Mouse (Mus musculus) liver, embryonic 13.5 days (tissue): ENCODE data around the gene Rem2. TPM values are rescaled to one million over a fixed set of nuclear protein-coding genes. Genes with fewer than 3 reads are reported as not detected.

Experiments
- ATAC-seq: fragments of 200-750 bp; cut with Nextera tagmentation; 2 replicates; pipeline ENCODE4 v1.8.0; 2017; ENCODE audit warnings: low read depth, mild to moderate bottlenecking, moderate number of reproducible peaks, moderate library complexity
- DNase-seq: peaks from one replicate; pipeline ENCODE4 v3.0.0; 2022
- H3K27ac ChIP-seq: fragments of 300-500 bp; sonication (generic); 2 replicates; pipeline ENCODE4 v1.5.1; 2015; ENCODE audit warnings: moderate library complexity, mild to moderate bottlenecking, inconsistent platforms
- H3K27me3 ChIP-seq: fragments of 300-500 bp; sonication (generic); 2 replicates; pipeline ENCODE4 v1.6.1; 2015; ENCODE audit warnings: mild to moderate bottlenecking, inconsistent platforms
- H3K36me3 ChIP-seq: fragments of 300-500 bp; sonication (generic); 2 replicates; pipeline ENCODE4 v1.6.1; 2015; ENCODE audit warnings: mild to moderate bottlenecking, inconsistent platforms
- H3K4me1 ChIP-seq: fragments of 300-500 bp; sonication (generic); replicated peaks from 2 replicates; pipeline ENCODE4 v1.6.1; 2015; ENCODE audit warnings: inconsistent platforms
- H3K4me2 ChIP-seq: fragments of 300-500 bp; sonication (generic); 2 replicates; pipeline ENCODE4 v1.6.1; 2015; ENCODE audit warnings: inconsistent platforms, mild to moderate bottlenecking, moderate library complexity
- H3K4me3 ChIP-seq: fragments of 300-500 bp; sonication (generic); replicated peaks from 2 replicates; pipeline ENCODE4 v1.5.1; 2015; ENCODE audit warnings: mild to moderate bottlenecking, inconsistent platforms
- H3K9ac ChIP-seq: fragments of 300-500 bp; sonication (generic); 2 replicates; pipeline ENCODE4 v1.6.1; 2015; ENCODE audit warnings: mild to moderate bottlenecking, inconsistent platforms
- H3K9me3 ChIP-seq: fragments of 300-500 bp; sonication (generic); replicated peaks from 2 replicates; pipeline ENCODE4 v1.6.1; 2016; ENCODE audit warnings: inconsistent platforms
- WGBS: fragments of 180-500 bp; shearing (Covaris S2); methylation state at CpG from one replicate; pipeline ENCODE4 v1.1.7; 2015; ENCODE audit not compliant: insufficient replicate concordance; 5-methylcytosine and 5-hydroxymethylcytosine counted together
- polyA plus RNA-seq: library from polyadenylated mRNA; unstranded; fragments of >200 nt; fragmentation: Nextera tagmentation; extraction: Ambion mirVana; gene quantifications from 2 replicates; pipeline ENCODE4 v1.2.1, GENCODE M21; 2015

The Rem2 gene
- polyA plus RNA-seq, 1 experiment from 2014 or later: 0.06 TPM

- 19% methylated on average over 17 of the region's 17 CpGs for WGBS
- Histone ChIP-seq H3K9ac (peak overlapping the region; percentile 77), H3K36me3 (peaks cover 29% of the 10 kb centered on the region), H3K9me3 (no peaks in the 10 kb centered on the region), H3K27me3 (peaks cover 61% of the 10 kb centered on the region), H3K4me2 (peak overlapping the region; percentile 69), H3K4me3 (peak overlapping the region; percentile 66), H3K4me1 (peaks cover 62% of the 10 kb centered on the region), H3K27ac (peak overlapping the region; percentile 80)
- ATAC-seq (no peak), DNase-seq (no peak)
These were observed 42.8 kb upstream of the Rem2 start for GRCm38 (mm10) chr14:54432837-54433830.

GRCm38 (mm10) chr14:54433941-54434531 lies 41.9 kb upstream of the Rem2 start:
- Histone ChIP-seq H3K9me3 (no peaks in the 10 kb centered on the region), H3K27me3 (peaks cover 61% of the 10 kb centered on the region), H3K4me2 (peak overlapping the region; percentile 69), H3K4me1 (peaks cover 54% of the 10 kb centered on the region), H3K9ac (0 out of 2 replicates have a peak overlapping the region, but pooled peaks have one; percentile 77), H3K36me3 (peaks cover 26% of the 10 kb centered on the region), H3K4me3 (peak overlapping the region; percentile 66), H3K27ac (peak overlapping the region; percentile 30)
- ATAC-seq (peak; percentile 48), DNase-seq (no peak)
- 48% methylated on average over 12 of the region's 12 CpGs for whole genome bisulfite sequencing

GRCm38 (mm10) chr14:54435194-54435918 lies 40.5 kb upstream of the Rem2 start:
- ATAC-seq: no peak
- H3K36me3 ChIP-seq: peaks cover 26% of the 10 kb centered on the region
- 69% methylated on average over 11 of the region's 11 CpGs for WGBS
- peaks cover 41% of the 10 kb centered on the region for H3K4me1 ChIP-seq
- no peak overlapping the region for H3K4me3 ChIP-seq
- H3K9me3 ChIP-seq: no peaks in the 10 kb centered on the region
- peaks cover 51% of the 10 kb centered on the region for H3K27me3 ChIP-seq
- DNase-seq: no peak
- no peak overlapping the region for H3K27ac ChIP-seq
- H3K4me2 ChIP-seq: no peak overlapping the region
- H3K9ac ChIP-seq: no peak overlapping the region

GRCm38 (mm10) chr14:54439155-54439554 lies 36.7 kb upstream of the Rem2 start:
- H3K4me2 ChIP-seq: no peak overlapping the region
- DNase-seq (no peak), ATAC-seq (no peak)
- H3K27ac ChIP-seq: no peak overlapping the region
- H3K4me1 ChIP-seq: peaks cover 7% of the 10 kb centered on the region
- no peak overlapping the region for H3K9ac ChIP-seq
- WGBS: 77% methylated on average over 12 of the region's 12 CpGs
- no peaks in the 10 kb centered on the region for H3K9me3 ChIP-seq
- H3K27me3 ChIP-seq: peaks cover 16% of the 10 kb centered on the region
- no peak overlapping the region for H3K4me3 ChIP-seq
- peaks cover 31% of the 10 kb centered on the region for H3K36me3 ChIP-seq

- no peak overlapping the region for H3K9ac ChIP-seq
- H3K4me1 ChIP-seq: peaks cover 8% of the 10 kb centered on the region
- H3K27ac ChIP-seq: no peak overlapping the region
- no peak overlapping the region for H3K4me3 ChIP-seq
- H3K4me2 ChIP-seq: no peak overlapping the region
- 69% methylated on average over 7 of the region's 7 CpGs for WGBS
- H3K27me3 ChIP-seq: peaks cover 12% of the 10 kb centered on the region
- H3K36me3 ChIP-seq: peaks cover 31% of the 10 kb centered on the region
- DNase-seq (no peak), ATAC-seq (no peak)
- H3K9me3 ChIP-seq: no peaks in the 10 kb centered on the region
These were observed 36.3 kb upstream of the Rem2 start for GRCm38 (mm10) chr14:54439610-54440009.

GRCm38 (mm10) chr14:54440538-54440937 lies 35.4 kb upstream of the Rem2 start:
- DNase-seq (no peak), ATAC-seq (no peak)
- Histone ChIP-seq H3K4me2 (no peak overlapping the region), H3K36me3 (peaks cover 29% of the 10 kb centered on the region), H3K27me3 (peaks cover 7% of the 10 kb centered on the region; the same call in 1 of the 2 replicates), H3K9me3 (no peaks in the 10 kb centered on the region), H3K4me3 (no peak overlapping the region), H3K4me1 (peaks cover 15% of the 10 kb centered on the region), H3K27ac (no peak overlapping the region), H3K9ac (no peak overlapping the region)
- WGBS: 84% methylated on average over 14 of the region's 14 CpGs

- no peak overlapping the region for H3K4me2 ChIP-seq
- WGBS: 51% methylated on average over 4 of the region's 4 CpGs
- H3K27me3 ChIP-seq: peaks cover 5% of the 10 kb centered on the region; the same call in 1 of the 2 replicates
- H3K36me3 ChIP-seq: peaks cover 23% of the 10 kb centered on the region
- no peak overlapping the region for H3K27ac ChIP-seq
- H3K4me3 ChIP-seq: no peak overlapping the region
- no peaks in the 10 kb centered on the region for H3K9me3 ChIP-seq
- peaks cover 23% of the 10 kb centered on the region for H3K4me1 ChIP-seq
- ATAC-seq (no peak), DNase-seq (no peak)
- no peak overlapping the region for H3K9ac ChIP-seq
These were observed 34.5 kb upstream of the Rem2 start for GRCm38 (mm10) chr14:54441365-54441764.

- H3K27me3 ChIP-seq: peaks cover 5% of the 10 kb centered on the region; the same call in 1 of the 2 replicates
- no peak overlapping the region for H3K27ac ChIP-seq
- no peak overlapping the region for H3K4me3 ChIP-seq
These were observed 33.4 kb upstream of the Rem2 start for GRCm38 (mm10) chr14:54442548-54442947.

GRCm38 (mm10) chr14:54443196-54443595 lies 32.7 kb upstream of the Rem2 start:
- Histone ChIP-seq H3K9ac (no peak overlapping the region), H3K36me3 (peaks cover 23% of the 10 kb centered on the region), H3K4me3 (no peak overlapping the region), H3K4me2 (no peak overlapping the region), H3K27ac (no peak overlapping the region), H3K4me1 (peaks cover 28% of the 10 kb centered on the region), H3K27me3 (peaks cover 5% of the 10 kb centered on the region; the same call in 1 of the 2 replicates), H3K9me3 (no peaks in the 10 kb centered on the region)
- WGBS: 24% methylated on average over 3 of the region's 3 CpGs
- DNase-seq (no peak), ATAC-seq (peak; percentile 40)

More at GRCm38 (mm10) chr14:54442548-54442947, 33.4 kb upstream of the Rem2 start:
- Histone ChIP-seq H3K9ac (no peak overlapping the region), H3K4me1 (peaks cover 25% of the 10 kb centered on the region), H3K9me3 (no peaks in the 10 kb centered on the region), H3K36me3 (peaks cover 23% of the 10 kb centered on the region), H3K4me2 (no peak overlapping the region)
- ATAC-seq: no peak
- DNase-seq: no peak
- WGBS: 46% methylated on average over 3 of the region's 3 CpGs

GRCm38 (mm10) chr14:54443712-54444618 lies 31.9 kb upstream of the Rem2 start:
- Histone ChIP-seq H3K4me3 (no peak overlapping the region), H3K27me3 (peaks cover 5% of the 10 kb centered on the region; the same call in 1 of the 2 replicates), H3K9me3 (no peaks in the 10 kb centered on the region), H3K27ac (no peak overlapping the region), H3K4me2 (no peak overlapping the region), H3K9ac (no peak overlapping the region), H3K4me1 (peaks cover 35% of the 10 kb centered on the region), H3K36me3 (peaks cover 18% of the 10 kb centered on the region; the same call in 1 of the 2 replicates)
- ATAC-seq (no peak), DNase-seq (no peak)
- WGBS: 69% methylated on average over 15 of the region's 15 CpGs
